Mouse (Mus musculus) cerebral cortex, adult 2 months (tissue): ENCODE data around the gene Akap5.

Experiments used
- WGBS: fragments of 180-500 bp; shearing (Covaris S2); methylation state at CpG from one replicate; pipeline ENCODE4 v1.1.7; 2018; 5-methylcytosine and 5-hydroxymethylcytosine counted together

Gene Akap5

GRCm38 (mm10) chr12:76324679-76325431, at the start of gene Akap5:
Akap5 (plus strand) TSS chr12:76324891.
- WGBS, result 3% methylated on average over 53 of the region's 53 CpGs

DNA sequence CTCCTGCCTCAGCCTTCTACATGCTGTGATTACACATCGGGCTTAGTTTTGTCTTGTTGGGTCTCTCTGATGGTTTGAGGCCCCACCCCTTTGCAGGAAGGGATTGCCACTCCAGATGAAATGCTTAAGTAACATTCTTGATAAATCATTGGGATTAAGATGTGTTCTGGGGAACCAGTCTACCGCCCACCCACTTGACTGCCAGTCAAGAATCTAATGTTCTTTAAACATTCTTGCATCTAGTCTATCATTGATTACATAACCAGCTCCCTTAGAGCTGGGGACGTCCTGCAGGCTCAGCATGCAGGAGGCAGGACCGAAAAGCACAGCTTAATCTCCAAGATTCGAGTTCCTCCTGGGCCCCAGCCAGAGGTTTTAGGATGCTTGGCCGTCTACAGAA, 46.5 kb upstream of the Akap5 start:
- 63% methylated on average over 6 of the region's 6 CpGs for WGBS

DNA sequence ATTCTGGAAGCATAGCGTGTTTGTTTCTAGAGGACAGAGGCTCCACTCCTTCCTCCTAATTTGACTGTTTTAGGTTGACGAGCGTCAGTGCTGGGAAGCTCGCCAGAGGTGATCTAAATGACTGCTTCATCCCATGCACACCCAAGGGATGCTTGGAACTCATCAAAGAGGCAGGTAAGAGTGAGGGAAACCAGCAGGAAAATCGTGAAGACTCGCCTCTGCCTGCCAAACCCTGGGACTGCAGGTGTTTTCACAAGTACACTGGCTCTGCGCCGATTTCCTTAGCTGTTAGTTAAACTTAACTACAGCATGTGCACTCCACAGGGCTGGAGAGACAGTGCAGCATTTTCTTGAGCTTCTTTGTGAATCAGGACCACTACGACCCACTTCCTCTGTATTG, 44.1 kb upstream of the Akap5 start:
- WGBS, result 40% methylated on average over 9 of the region's 9 CpGs

DNA sequence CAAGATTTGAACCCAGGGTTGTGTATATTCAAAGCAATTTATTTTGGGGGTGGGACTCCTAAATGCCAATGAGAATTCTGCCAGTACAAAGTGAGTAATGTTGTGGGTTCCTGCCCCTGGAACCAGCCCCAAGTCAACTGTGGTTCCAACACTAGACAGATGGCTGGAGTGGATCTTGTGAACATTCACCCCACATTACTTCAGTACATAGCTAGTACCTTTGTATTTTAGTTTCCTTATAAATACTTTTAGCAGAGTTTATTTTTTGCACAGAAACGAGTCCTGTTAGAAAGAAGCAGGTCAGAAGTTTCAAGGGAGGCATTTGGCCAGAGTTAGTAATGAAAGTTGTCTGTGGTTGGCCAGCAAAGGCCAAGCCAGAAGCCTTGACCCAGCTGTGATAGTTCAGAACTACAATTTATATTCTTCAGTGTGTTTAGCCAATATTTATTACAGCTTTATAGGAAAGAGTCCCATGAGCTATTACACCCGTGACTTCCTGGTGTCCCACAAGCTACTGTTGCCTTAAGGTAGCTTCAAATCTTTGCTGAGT, 43.5 kb upstream of the Akap5 start:
- WGBS, result 60% methylated on average over 2 of the region's 2 CpGs

GRCm38 (mm10) chr12:76282132-76282531, 42.6 kb upstream of the Akap5 start:
- 28% methylated on average over 4 of the region's 4 CpGs for WGBS

DNA sequence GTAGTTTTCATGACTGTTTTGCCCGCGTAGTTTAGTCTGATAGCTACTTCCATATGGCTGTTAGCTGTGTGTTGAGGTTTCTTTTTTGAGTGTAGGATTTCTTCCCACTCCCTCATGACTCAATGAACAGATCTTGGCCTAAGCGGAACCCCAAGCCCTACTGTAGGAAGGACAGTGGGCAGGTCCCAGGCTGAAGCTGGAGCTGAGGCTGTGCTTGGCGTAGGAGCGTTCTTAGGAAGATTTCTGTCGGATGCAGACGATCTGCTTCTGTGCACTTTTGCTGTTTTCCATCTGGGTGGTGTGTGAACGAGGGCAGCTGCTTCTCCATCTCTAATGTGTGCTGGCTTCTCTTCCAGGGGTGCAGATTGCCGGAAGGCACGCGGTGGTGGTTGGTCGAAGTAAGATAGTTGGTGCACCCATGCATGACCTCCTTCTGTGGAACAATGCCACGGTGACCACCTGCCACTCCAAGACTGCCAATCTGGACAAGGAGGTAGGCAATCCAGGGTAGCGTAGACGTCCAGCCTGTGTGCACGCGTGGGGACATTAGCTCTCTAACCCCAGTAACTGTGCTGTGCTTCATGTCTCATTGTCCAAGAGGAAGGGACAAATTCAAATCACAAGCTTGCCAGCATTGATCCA, 42.0 kb upstream of the Akap5 start:
- WGBS, result 60% methylated on average over 17 of the region's 17 CpGs

GRCm38 (mm10) chr12:76285418-76285817, 39.3 kb upstream of the Akap5 start:
- WGBS, result 70% methylated on average over 6 of the region's 6 CpGs

GRCm38 (mm10) chr12:76287986-76288385, 36.7 kb upstream of the Akap5 start:
- 23% methylated on average over 8 of the region's 8 CpGs for WGBS

DNA sequence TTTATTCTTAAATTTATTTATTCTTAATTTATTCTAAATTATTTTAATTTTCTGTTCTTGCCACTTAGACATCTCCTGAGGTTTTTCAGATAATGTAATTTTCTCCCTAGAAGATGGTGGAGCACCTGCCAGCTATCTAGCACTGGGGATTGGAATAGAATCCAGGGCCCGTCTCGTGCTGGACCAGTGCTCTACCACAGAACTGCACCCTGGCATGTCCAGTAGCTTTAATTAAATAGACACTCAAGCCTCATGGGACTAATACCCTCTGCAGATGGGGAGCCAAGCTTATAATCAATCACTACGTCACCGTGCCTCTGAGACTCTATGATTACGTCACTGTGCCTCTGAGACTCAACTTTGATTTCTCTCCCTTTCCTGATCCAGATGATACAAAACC, 36.2 kb upstream of the Akap5 start:
- 63% methylated on average over 5 of the region's 5 CpGs for WGBS

- 91% methylated on average over 12 of the region's 12 CpGs for WGBS
Measured at GRCm38 (mm10) chr12:76289428-76289827, 35.3 kb upstream of the Akap5 start.

DNA sequence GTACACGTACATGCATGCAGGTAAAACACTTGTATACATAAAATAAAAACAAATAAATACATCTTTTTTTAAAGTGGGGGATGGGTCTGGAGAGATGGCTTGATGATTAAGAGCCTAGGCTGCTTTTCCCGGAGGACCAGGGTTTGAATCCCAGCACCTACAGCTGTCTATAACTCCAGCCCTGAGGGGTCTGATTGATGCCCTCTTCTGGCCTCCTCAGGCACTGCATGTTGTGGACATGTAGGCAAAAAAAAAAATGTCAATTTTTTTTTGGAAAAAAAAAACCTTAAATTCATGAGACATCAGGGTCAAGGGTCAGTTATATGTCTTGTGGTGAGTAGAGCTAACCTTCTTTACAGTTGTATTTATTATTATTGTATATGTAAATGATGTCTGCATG, 34.4 kb upstream of the Akap5 start:
- WGBS, result 96% methylated on average over 2 of the region's 2 CpGs

DNA sequence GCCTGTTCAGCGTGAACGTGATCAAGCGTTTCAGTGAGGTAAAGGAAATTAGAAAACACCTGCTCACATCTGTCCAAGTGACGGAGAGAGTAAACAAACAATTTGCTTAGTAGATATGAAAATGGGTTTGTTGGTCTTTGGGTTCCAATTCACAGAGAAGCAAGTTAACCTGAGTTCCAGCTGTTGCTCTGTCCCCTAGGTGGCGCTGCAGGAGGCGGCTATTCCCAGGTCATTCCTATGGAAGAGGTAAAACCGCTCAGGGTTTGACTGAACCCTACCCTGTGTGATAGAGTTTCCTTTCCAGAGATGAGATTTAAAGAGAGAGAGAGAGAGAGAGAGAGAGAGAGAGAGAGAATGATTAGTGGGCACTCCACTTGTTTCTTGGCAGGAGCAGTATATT, 31.5 kb upstream of the Akap5 start:
- WGBS, result 58% methylated on average over 7 of the region's 7 CpGs

DNA sequence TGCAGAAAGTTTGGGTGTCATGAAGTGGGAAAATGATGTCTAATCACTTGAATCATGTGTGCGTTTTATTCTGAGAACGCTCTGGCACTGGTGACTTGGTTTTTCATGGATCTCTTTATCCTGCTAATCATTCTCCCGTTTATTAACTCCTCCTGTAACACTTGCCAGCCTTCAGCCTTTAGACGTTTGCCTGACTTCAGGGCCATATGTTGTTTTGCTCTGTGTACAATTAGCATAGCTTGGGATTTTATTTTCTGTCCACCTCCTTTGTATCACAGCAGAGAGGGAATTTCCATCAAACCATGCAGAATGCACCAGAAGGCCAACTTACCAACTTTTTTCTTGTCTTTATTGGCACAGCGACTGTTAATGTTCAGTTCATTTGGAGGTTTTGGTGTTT, 26.9 kb upstream of the Akap5 start:
- WGBS, result 60% methylated on average over 5 of the region's 5 CpGs

- 84% methylated on average over 9 of the region's 9 CpGs for WGBS
Measured at GRCm38 (mm10) chr12:76299361-76299906, 25.3 kb upstream of the Akap5 start.

DNA sequence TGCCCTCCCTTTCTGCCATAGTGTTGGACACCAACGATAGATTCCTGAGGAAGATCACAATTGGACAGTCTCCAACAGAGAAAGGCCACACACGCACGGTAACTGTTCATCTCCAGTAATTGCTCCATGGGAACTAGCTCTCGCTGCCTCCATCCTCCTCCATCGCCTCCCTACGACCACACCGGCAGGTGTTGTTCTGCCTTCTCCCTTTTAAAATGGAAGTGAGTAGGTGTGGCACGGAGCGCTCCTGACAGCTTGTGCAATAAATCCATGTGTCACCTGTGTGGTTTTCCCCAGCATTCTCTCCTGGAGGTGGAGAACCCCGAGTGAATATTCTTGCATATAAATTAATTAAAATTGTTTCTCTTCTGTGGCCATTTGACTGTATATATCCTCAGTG, 24.3 kb upstream of the Akap5 start:
- 54% methylated on average over 10 of the region's 10 CpGs for whole genome bisulfite sequencing

GRCm38 (mm10) chr12:76303474-76303873, 21.2 kb upstream of the Akap5 start:
- WGBS, result 75% methylated on average over 11 of the region's 11 CpGs

DNA sequence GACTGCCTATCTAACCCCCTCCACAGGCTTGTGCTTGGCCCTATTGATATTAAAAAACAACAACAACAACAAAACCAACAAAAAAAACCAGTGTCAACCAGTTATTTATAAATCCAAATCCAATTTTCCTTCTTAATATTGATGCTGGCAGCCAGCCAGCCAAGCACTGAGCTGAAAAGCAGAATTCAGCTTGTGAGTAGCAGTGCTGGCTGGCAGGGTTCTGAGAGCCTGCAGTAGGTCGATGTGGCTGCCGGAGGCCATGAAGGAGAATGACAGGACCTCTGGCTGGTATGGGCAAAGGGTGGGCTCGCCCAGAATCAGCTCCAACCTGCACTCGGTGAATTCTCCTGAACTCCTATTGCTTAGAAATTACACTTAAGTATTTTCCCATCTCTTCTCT, 20.5 kb upstream of the Akap5 start:
- WGBS, result 33% methylated on average over 4 of the region's 4 CpGs

- 79% methylated on average over 8 of the region's 8 CpGs for WGBS
Measured at GRCm38 (mm10) chr12:76305107-76305506, 19.6 kb upstream of the Akap5 start.

DNA sequence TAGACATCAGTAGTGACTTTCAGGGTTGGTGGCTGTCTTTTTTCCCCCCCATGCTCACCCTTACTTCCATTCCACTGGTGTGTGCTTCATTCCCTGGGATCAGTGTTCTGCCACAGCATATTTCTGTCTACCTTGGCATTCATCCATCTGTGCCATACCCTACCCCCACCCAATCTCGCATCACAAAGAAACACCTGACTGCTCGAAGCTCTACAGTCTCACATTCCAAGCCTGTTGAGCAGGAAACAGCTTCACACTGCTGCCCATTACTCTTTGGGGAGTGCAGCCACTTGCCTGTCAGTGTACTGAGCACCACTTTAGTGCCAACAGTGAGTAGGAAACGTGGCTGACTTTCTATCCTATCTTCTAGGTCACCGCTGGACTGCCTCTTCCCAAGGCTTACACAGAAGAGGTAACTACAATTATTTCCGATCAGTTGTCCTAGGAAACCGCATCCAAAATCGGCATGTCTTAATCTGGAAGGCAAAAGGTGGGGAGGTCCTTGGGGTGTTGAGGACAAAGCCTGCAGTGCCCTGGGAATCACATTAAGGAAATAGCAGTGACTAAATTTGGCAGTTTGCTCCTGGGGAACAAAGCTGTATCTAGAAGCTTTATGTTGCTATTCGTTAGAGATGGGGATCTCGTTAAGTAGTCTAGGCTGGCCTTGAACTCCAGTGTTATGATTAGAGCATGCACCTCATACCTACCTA, 17.7 kb upstream of the Akap5 start:
- WGBS, result 64% methylated on average over 9 of the region's 9 CpGs

GRCm38 (mm10) chr12:76307964-76308363, 16.7 kb upstream of the Akap5 start:
- 45% methylated on average over 9 of the region's 9 CpGs for WGBS

- 84% methylated on average over 5 of the region's 5 CpGs for WGBS
Measured at GRCm38 (mm10) chr12:76308436-76308835, 16.3 kb upstream of the Akap5 start.

- WGBS, result 86% methylated on average over 6 of the region's 6 CpGs
Measured at GRCm38 (mm10) chr12:76310007-76310406, 14.7 kb upstream of the Akap5 start.
